Mouse (Mus musculus) lung, embryonic 15.5 days (tissue): ENCODE data around the gene Uck1. TPM values are rescaled to one million over a fixed set of nuclear protein-coding genes. Genes with fewer than 3 reads are reported as not detected.
A peak's percentile ranks its signal among the peaks of the same experiment; 100 is the strongest.

ENCODE experiments used
- ATAC-seq: fragments of 200-750 bp; cut with Nextera tagmentation; 2 replicates; pipeline ENCODE4 v1.8.0; 2017; ENCODE audit warnings: moderate number of reproducible peaks, borderline replicate concordance; ENCODE audit not compliant: low FRiP score, low TSS enrichment; ENCODE audit errors: extremely low read depth
- H3K27ac ChIP-seq: fragments of 300-500 bp; sonication (generic); 2 replicates; pipeline ENCODE4 v1.5.1; 2015; ENCODE audit warnings: moderate library complexity, mild to moderate bottlenecking, inconsistent platforms
- H3K27me3 ChIP-seq: fragments of 300-500 bp; sonication (generic); 2 replicates; pipeline ENCODE4 v1.6.1; 2015; ENCODE audit warnings: inconsistent platforms
- H3K36me3 ChIP-seq: fragments of 300-500 bp; sonication (generic); 2 replicates; pipeline ENCODE4 v1.6.1; 2015; ENCODE audit warnings: inconsistent platforms
- H3K4me1 ChIP-seq: fragments of 300-500 bp; sonication (generic); 2 replicates; pipeline ENCODE4 v1.6.1; 2015; ENCODE audit warnings: inconsistent platforms
- H3K4me2 ChIP-seq: fragments of 300-500 bp; sonication (generic); 2 replicates; pipeline ENCODE4 v1.6.1; 2015; ENCODE audit warnings: inconsistent platforms, mild to moderate bottlenecking, moderate library complexity
- H3K4me3 ChIP-seq: fragments of 300-500 bp; sonication (generic); 2 replicates; pipeline ENCODE4 v1.5.1; 2015; ENCODE audit warnings: mild to moderate bottlenecking, inconsistent platforms
- H3K9ac ChIP-seq: fragments of 300-500 bp; sonication (generic); 2 replicates; pipeline ENCODE4 v1.6.1; 2015; ENCODE audit warnings: inconsistent platforms
- H3K9me3 ChIP-seq: fragments of 300-500 bp; sonication (generic); 2 replicates; pipeline ENCODE4 v1.6.1; 2016; ENCODE audit warnings: inconsistent platforms
- WGBS: fragments of 180-500 bp; shearing (Covaris S2); methylation state at CpG from one replicate; pipeline ENCODE4 v1.1.7; 2015; 5-methylcytosine and 5-hydroxymethylcytosine counted together
- polyA plus RNA-seq: library from polyadenylated mRNA; unstranded; fragments of >200 nt; fragmentation: Nextera tagmentation; extraction: Ambion mirVana; gene quantifications from 2 replicates; pipeline ENCODE4 v1.2.1, GENCODE M21; 2015

The Uck1 gene
- polyA plus RNA-seq, 1 experiment from 2014 or later, result 69.9 TPM

- ATAC-seq, result no peak
- no peak overlapping the region for H3K4me2 ChIP-seq
- peak overlapping the region; percentile 20; the same call in 1 of the 2 replicates for H3K27ac ChIP-seq
- no peaks in the 10 kb centered on the region for H3K9me3 ChIP-seq
- no peaks in the 10 kb centered on the region for H3K27me3 ChIP-seq
- no peak overlapping the region for H3K9ac ChIP-seq
- 37% methylated on average over 10 of the region's 10 CpGs for WGBS
- H3K4me3 ChIP-seq, result no peak overlapping the region
- H3K4me1 ChIP-seq, result peaks cover 9% of the 10 kb centered on the region
- H3K36me3 ChIP-seq, result peaks cover 99% of the 10 kb centered on the region
Measured at GRCm38 (mm10) chr2:32213000-32213399, 47.0 kb downstream of the Uck1 start.

GRCm38 (mm10) chr2:32211689-32212088 lies 48.3 kb downstream of the Uck1 start:
- H3K4me3 ChIP-seq, result no peak overlapping the region
- H3K36me3 ChIP-seq, result peaks cover 99% of the 10 kb centered on the region
- no peaks in the 10 kb centered on the region for H3K27me3 ChIP-seq
- H3K4me2 ChIP-seq, result no peak overlapping the region
- H3K27ac ChIP-seq, result no peak overlapping the region
- H3K9ac ChIP-seq, result no peak overlapping the region
- no peak for ATAC-seq
- H3K4me1 ChIP-seq, result peaks cover 9% of the 10 kb centered on the region
- no peaks in the 10 kb centered on the region for H3K9me3 ChIP-seq
- WGBS, result 85% methylated on average over 8 of the region's 8 CpGs

- Histone ChIP-seq H3K4me2 (no peak overlapping the region), H3K4me3 (no peak overlapping the region), H3K4me1 (peaks cover 4% of the 10 kb centered on the region), H3K9me3 (no peaks in the 10 kb centered on the region), H3K36me3 (peaks cover 99% of the 10 kb centered on the region), H3K9ac (no peak overlapping the region), H3K27me3 (no peaks in the 10 kb centered on the region), H3K27ac (no peak overlapping the region)
- WGBS, result 95% methylated on average over 1 of the region's 1 CpGs
- ATAC-seq, result no peak
Measured at GRCm38 (mm10) chr2:32207682-32208081, 52.3 kb downstream of the Uck1 start.

Other genes with a start within 250 kb of the Uck1 start
- 4.6 and 5.8 TPM in 2 replicates for gene Fam78a, start 175.3 kb downstream of the Uck1 start, polyA plus RNA-seq
- gene Plpp7, start 164.6 kb downstream of the Uck1 start, polyA plus RNA-seq, result 3.9 and 4.2 TPM in 2 replicates
- gene Prrc2b, start 109.1 kb downstream of the Uck1 start, polyA plus RNA-seq, result 49.5 and 51.7 TPM in 2 replicates
- 19.4 and 24.4 TPM in 2 replicates for gene Pomt1, start 23.6 kb downstream of the Uck1 start, polyA plus RNA-seq
- gene Golga2, start 27.2 kb upstream of the Uck1 start, polyA plus RNA-seq, result 22.8 and 24.3 TPM in 2 replicates
- gene Swi5, start 27.9 kb upstream of the Uck1 start, polyA plus RNA-seq, result 405 and 449 TPM in 2 replicates
- gene Ciz1, start 92.2 kb upstream of the Uck1 start, polyA plus RNA-seq, result 47.0 and 47.7 TPM in 2 replicates
- 7.0 and 7.6 TPM in 2 replicates for gene Dnm1, start 93.2 kb upstream of the Uck1 start, polyA plus RNA-seq
- 32.3 and 33.5 TPM in 2 replicates for gene 1110008P14Rik, start 121.8 kb upstream of the Uck1 start, polyA plus RNA-seq
- gene Lcn2, start 128.1 kb upstream of the Uck1 start, polyA plus RNA-seq, result 2.2 TPM in 2 replicates
- gene Ptges2, start 135.7 kb upstream of the Uck1 start, polyA plus RNA-seq, result 22.6 and 25.4 TPM in 2 replicates
- 6.6 and 7.1 TPM in 2 replicates for gene Naif1, start 190.3 kb upstream of the Uck1 start, polyA plus RNA-seq
- gene Slc25a25, start 191.3 kb upstream of the Uck1 start, polyA plus RNA-seq, result 19.6 and 21.5 TPM in 2 replicates